Mouse (Mus musculus) midbrain, embryonic 16.5 days (tissue): ENCODE data around the gene Zfp811. TPM values are rescaled to one million over a fixed set of nuclear protein-coding genes. Genes with fewer than 3 reads are reported as not detected.

Experiments
- ATAC-seq: fragments of 200-750 bp; cut with Nextera tagmentation; 2 replicates; pipeline ENCODE4 v1.8.0; 2017; ENCODE audit warnings: moderate TSS enrichment
- H3K27ac ChIP-seq: fragments of 300-500 bp; sonication (generic); 2 replicates; pipeline ENCODE4 v1.5.1; 2014; ENCODE audit warnings: mild to moderate bottlenecking, low read length, mixed read lengths
- H3K27me3 ChIP-seq: fragments of 300-500 bp; sonication (generic); 2 replicates; pipeline ENCODE4 v1.6.1; 2014; ENCODE audit warnings: low read depth, low read length, mixed read lengths; ENCODE audit not compliant: control insufficient read depth, insufficient read depth
- H3K36me3 ChIP-seq: fragments of 300-500 bp; sonication (generic); 2 replicates; pipeline ENCODE4 v1.6.1; 2014; ENCODE audit warnings: mild to moderate bottlenecking, low read length, moderate library complexity, mixed read lengths; ENCODE audit not compliant: control insufficient read depth, insufficient read depth
- H3K4me1 ChIP-seq: fragments of 300-500 bp; sonication (generic); 2 replicates; pipeline ENCODE4 v1.6.1; 2014; ENCODE audit warnings: mild to moderate bottlenecking, low read length, mixed read lengths; ENCODE audit not compliant: control insufficient read depth, insufficient read depth
- H3K4me2 ChIP-seq: fragments of 300-500 bp; sonication (generic); 2 replicates; pipeline ENCODE4 v1.6.1; 2014; ENCODE audit warnings: mild to moderate bottlenecking, low read length, mixed read lengths
- H3K4me3 ChIP-seq: fragments of 300-500 bp; sonication (generic); 2 replicates; pipeline ENCODE4 v1.5.1; 2014; ENCODE audit warnings: low read depth, mild to moderate bottlenecking, low read length, moderate library complexity, mixed read lengths
- H3K9ac ChIP-seq: fragments of 300-500 bp; sonication (generic); 2 replicates; pipeline ENCODE4 v1.6.1; 2014; ENCODE audit warnings: low read depth, low read length, mixed read lengths
- H3K9me3 ChIP-seq: fragments of 300-500 bp; sonication (generic); replicated peaks from 2 replicates; pipeline ENCODE4 v1.6.1; 2014; ENCODE audit warnings: mild to moderate bottlenecking, low read length, mixed read lengths; ENCODE audit not compliant: control insufficient read depth, poor library complexity, severe bottlenecking
- WGBS: fragments of 180-500 bp; shearing (Covaris S2); extraction: QIAGEN DNeasy Blood & Tissue Kit; methylation state at CpG from one replicate; pipeline ENCODE4 v1.1.7; 2014; 5-methylcytosine and 5-hydroxymethylcytosine counted together
- polyA plus RNA-seq: library from polyadenylated mRNA; unstranded; fragments of >200 nt; fragmentation: Nextera tagmentation; extraction: Ambion mirVana; gene quantifications from 2 replicates; pipeline ENCODE4 v1.2.1, GENCODE M21; 2015

Zfp811 gene
- polyA plus RNA-seq, 1 experiment from 2014 or later = 59.3 TPM

- Histone ChIP-seq H3K9ac (no peak overlapping the region), H3K27ac (no peak overlapping the region), H3K36me3 (peaks cover 10% of the 10 kb centered on the region; the same call in 1 of the 2 replicates), H3K4me3 (no peak overlapping the region), H3K27me3 (no peaks in the 10 kb centered on the region), H3K4me2 (no peak overlapping the region), H3K9me3 (no peaks in the 10 kb centered on the region), H3K4me1 (0 out of 2 replicates have a peak, but pooled peaks cover 3% of the 10 kb centered on the region)
- no peak for ATAC-seq
- 82% methylated on average over 7 of the region's 7 CpGs for WGBS
Observed at GRCm38 (mm10) chr17:32814136-32814535, 4.4 kb upstream of the Zfp811 start.

DNA sequence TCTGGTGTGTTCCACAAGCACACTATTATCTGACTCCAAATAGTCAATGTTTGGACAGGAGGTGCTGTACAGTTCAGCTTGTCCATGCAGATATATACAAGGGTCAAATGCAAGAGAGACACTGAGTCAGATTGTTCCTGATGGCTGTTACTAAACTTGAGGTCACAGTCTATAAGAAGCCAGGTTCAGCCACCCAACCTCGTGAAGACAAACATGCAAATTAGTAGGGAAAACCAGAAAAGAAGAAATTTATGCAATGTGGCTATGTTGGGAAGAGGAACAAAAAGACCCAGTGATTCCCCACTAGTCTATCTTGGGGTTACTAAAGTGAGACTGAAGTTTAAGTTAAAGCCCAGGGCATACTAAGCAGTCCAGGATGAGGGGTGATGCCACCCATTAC is 917 bp upstream of the Zfp811 start:
- no peaks in the 10 kb centered on the region for H3K27me3 ChIP-seq
- H3K4me2 ChIP-seq = peak overlapping the region; percentile 61
- H3K36me3 ChIP-seq = no peaks in the 10 kb centered on the region
- WGBS = 23% methylated on average over 1 of the region's 1 CpGs
- H3K9me3 ChIP-seq = no peaks in the 10 kb centered on the region
- H3K27ac ChIP-seq = no peak overlapping the region
- no peak for ATAC-seq
- no peak overlapping the region for H3K9ac ChIP-seq
- peaks cover 28% of the 10 kb centered on the region for H3K4me1 ChIP-seq
- H3K4me3 ChIP-seq = no peak overlapping the region

DNA sequence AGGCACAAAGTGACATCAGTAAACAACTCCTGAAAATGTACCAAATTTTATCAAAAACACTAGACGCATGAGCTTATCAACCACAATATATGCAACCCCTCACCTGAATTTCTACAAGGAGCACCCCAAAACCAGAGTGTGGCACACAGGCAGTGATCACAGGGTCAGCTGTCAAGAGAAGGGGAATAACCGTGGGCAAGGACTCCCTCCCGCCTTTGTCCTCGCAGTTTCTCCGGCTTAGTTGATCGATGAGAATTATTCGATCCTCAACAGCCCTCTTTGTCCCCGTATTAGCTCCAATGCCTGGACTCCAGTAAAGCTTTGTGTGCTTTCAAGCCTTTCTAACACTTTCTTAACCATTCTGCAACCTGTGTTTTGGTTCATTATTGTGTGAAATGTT is 810 bp downstream of the Zfp811 start:
- H3K4me2 ChIP-seq = peak overlapping the region; percentile 61
- WGBS = 3% methylated on average over 8 of the region's 8 CpGs
- peak overlapping the region; percentile 93 for H3K27ac ChIP-seq
- H3K36me3 ChIP-seq = no peaks in the 10 kb centered on the region
- peak overlapping the region; percentile 76 for H3K9ac ChIP-seq
- ATAC-seq = no peak; the same call in 1 of the 2 replicates
- no peaks in the 10 kb centered on the region for H3K27me3 ChIP-seq
- peak overlapping the region; percentile 54 for H3K4me3 ChIP-seq
- H3K4me1 ChIP-seq = peaks cover 28% of the 10 kb centered on the region
- no peaks in the 10 kb centered on the region for H3K9me3 ChIP-seq

DNA sequence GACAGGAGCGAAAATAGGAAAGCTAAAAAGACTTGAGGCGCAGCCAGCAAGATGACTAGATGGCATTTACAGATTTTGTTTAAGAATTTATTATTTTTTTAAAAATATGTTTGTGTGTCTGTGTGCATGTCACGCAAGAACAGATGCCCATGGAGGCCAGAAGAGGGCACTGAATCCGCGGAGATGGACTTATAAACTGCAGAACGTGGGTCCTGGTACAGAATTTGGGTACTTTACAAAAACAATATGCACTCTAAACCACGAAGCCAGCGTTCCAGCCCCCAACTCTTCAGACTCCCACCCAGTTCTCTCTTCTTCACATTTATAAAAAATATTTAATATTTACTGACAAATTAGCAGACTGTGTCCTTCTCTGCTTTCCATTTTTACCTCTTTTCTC is 20.5 kb downstream of the Zfp811 start:
- peaks cover 2% of the 10 kb centered on the region for H3K36me3 ChIP-seq
- no peak overlapping the region for H3K4me2 ChIP-seq
- 78% methylated on average over 8 of the region's 8 CpGs for WGBS
- H3K9ac ChIP-seq = no peak overlapping the region
- H3K9me3 ChIP-seq = no peaks in the 10 kb centered on the region
- H3K27ac ChIP-seq = no peak overlapping the region
- no peak for ATAC-seq
- H3K4me3 ChIP-seq = no peak overlapping the region
- H3K4me1 ChIP-seq = peaks cover 27% of the 10 kb centered on the region
- H3K27me3 ChIP-seq = no peaks in the 10 kb centered on the region

DNA sequence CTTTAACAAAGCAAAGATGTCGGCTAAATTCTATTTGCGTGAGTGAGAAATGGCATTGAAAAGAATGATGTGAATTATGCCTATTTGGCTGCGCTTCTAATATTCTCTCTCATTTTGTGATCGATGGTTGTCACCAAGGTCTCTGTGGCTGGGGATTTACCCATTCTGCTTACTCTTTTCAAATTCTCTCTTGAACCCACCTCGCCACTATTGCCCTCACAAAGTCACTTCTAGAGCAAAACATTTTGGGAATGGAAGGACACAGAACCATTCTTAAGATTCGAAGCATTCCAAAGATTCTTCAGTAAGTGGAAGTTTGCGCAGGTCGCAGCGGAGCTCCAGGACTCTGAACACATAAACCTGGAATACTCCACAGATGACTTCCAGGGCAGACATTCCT is 21.2 kb downstream of the Zfp811 start:
- Histone ChIP-seq H3K27ac (no peak overlapping the region), H3K36me3 (peaks cover 7% of the 10 kb centered on the region), H3K4me2 (peak overlapping the region; percentile 56), H3K27me3 (no peaks in the 10 kb centered on the region), H3K4me3 (peak overlapping the region; percentile 87), H3K9me3 (no peaks in the 10 kb centered on the region), H3K9ac (peak overlapping the region; percentile 2; the same call in 1 of the 2 replicates), H3K4me1 (peaks cover 27% of the 10 kb centered on the region)
- 7% methylated on average over 9 of the region's 9 CpGs for WGBS
- ATAC-seq = no peak

GRCm38 (mm10) chr17:32788094-32788559 is 21.6 kb downstream of the Zfp811 start, which contains the start of gene Zfp871:
TSS of gene Zfp871 (minus strand) at chr17:32788287.
- peak within 1 kb of the TSS; percentile 92 for H3K9ac ChIP-seq

DNA sequence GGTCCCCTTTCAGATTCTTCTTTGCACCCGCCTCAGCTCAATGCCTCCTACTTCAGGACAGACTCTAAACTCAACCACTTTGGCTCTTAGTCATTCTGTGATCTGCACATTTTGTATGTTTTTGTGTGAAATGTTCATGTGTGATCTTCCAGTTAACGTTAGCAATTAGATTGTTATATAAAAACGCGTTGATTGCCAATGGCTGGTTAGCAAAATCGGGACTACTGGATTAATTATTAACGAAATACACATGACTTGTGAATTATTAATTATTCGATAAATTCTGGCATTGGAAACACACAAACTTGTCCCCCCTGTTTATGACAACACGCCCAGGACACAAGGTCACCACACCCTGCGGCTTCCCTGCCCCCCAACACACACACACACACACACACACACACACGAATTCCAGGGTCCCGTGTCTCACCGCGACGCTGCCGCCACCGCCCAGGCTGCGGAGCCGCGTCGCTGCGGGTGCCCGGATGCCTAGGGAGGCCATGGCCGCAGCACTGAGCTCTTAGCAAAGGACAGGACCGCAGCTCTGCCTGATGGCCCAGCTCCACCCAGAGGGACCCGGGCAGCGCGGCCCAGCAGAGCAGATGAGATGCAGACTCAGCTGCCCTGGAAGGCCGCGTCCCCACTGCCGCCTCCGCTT is 22.2 kb downstream of the Zfp811 start:
- H3K9ac ChIP-seq = peak overlapping the region; percentile 92
- WGBS = under 1% methylated on average over 31 of the region's 31 CpGs

More at GRCm38 (mm10) chr17:32788094-32788559, 21.6 kb downstream of the Zfp811 start, which contains the start of gene Zfp871:
- peaks cover 9% of the 10 kb centered on the region; the same call in 1 of the 2 replicates for H3K36me3 ChIP-seq
- H3K4me2 ChIP-seq = peak within 1 kb of the TSS; percentile 81
- H3K9me3 ChIP-seq = no peaks in the 10 kb centered on the region
- peaks cover 27% of the 10 kb centered on the region for H3K4me1 ChIP-seq
- H3K27ac ChIP-seq = peak within 1 kb of the TSS; percentile 92
- peak within 1 kb of the TSS; percentile 87 for H3K4me3 ChIP-seq
- under 1% methylated on average over 22 of the region's 22 CpGs for WGBS
- H3K27me3 ChIP-seq = no peaks in the 10 kb centered on the region
- ATAC-seq = peak; percentile 98

DNA sequence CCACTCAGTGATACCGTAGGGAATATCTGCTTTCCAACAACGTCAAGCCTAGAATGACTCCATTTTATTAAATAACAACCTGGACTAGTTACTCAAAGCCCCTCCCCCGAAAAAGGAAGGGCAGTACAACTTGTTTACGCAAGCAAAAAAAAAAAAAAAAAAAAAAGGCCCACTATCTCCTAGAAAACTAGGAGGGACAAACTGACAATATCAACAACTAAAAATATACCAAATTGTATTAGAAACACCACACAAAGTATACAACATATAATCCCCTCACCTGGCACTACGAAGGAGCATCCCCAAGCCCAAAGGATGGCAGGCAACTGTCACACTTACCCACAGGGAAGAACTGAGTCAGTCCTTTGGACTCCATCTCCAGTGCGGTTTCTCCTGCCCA is 22.8 kb downstream of the Zfp811 start:
- Histone ChIP-seq H3K27me3 (no peaks in the 10 kb centered on the region), H3K9ac (peak overlapping the region; percentile 92; the same call in 1 of the 2 replicates), H3K4me1 (peaks cover 27% of the 10 kb centered on the region), H3K4me3 (peak overlapping the region; percentile 87), H3K9me3 (no peaks in the 10 kb centered on the region), H3K36me3 (peaks cover 11% of the 10 kb centered on the region; the same call in 1 of the 2 replicates), H3K4me2 (peak overlapping the region; percentile 81), H3K27ac (no peak overlapping the region)
- no peak for ATAC-seq
- 73% methylated on average over 6 of the region's 6 CpGs for WGBS

More for the DNA sequence above, 22.2 kb downstream of the Zfp811 start:
- H3K27me3 ChIP-seq = no peaks in the 10 kb centered on the region
- no peaks in the 10 kb centered on the region for H3K9me3 ChIP-seq
- H3K27ac ChIP-seq = peak overlapping the region; percentile 92
- ATAC-seq = peak; percentile 91
- H3K36me3 ChIP-seq = peaks cover 11% of the 10 kb centered on the region; the same call in 1 of the 2 replicates
- H3K4me2 ChIP-seq = peak overlapping the region; percentile 81
- H3K4me1 ChIP-seq = peaks cover 27% of the 10 kb centered on the region
- peak overlapping the region; percentile 87 for H3K4me3 ChIP-seq

DNA sequence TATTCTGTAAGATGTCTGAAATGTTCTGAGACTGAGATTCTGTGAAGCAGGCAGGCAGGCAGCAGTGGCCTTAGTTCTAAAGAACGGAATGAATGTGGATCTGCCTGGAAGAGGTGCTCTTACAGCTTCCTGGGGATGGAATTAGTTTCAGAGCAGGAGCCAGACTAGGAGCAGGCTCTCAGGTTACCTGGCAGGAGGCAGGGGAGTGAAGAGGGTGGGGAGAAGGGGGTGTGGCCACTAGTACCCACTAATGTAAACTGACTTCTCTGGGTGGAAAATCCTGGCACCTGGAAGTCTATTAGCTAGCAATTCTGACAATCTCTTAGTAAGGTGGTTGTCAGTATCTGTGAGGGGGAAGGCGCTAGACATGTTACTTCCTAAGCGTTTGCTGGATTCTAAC is 24.1 kb downstream of the Zfp811 start:
- Histone ChIP-seq H3K9me3 (no peaks in the 10 kb centered on the region), H3K4me3 (no peak overlapping the region), H3K4me1 (peaks cover 27% of the 10 kb centered on the region), H3K9ac (no peak overlapping the region), H3K27me3 (no peaks in the 10 kb centered on the region), H3K27ac (no peak overlapping the region), H3K4me2 (no peak overlapping the region), H3K36me3 (peaks cover 11% of the 10 kb centered on the region; the same call in 1 of the 2 replicates)
- 87% methylated on average over 3 of the region's 3 CpGs for WGBS
- ATAC-seq = no peak
